Mouse (Mus musculus) CH12.LX (cell line): ENCODE measurements around the gene Hoxa9. TPM values are rescaled to one million over a fixed set of nuclear protein-coding genes. Genes with fewer than 3 reads are reported as not detected.

Source experiments
- DNase-seq: peaks from one replicate; pipeline ENCODE4 v3.0.0-alpha.2; 2013; ENCODE audit errors: extremely low read depth
- H3K27ac ChIP-seq: 2 replicates; pipeline ENCODE4 v1.5.1; 2012; ENCODE audit warnings: low read depth, mild to moderate bottlenecking, control low read depth, moderate library complexity; ENCODE audit not compliant: insufficient read depth
- H3K27me3 ChIP-seq: replicated peaks from 2 replicates; pipeline ENCODE3; 2012; ENCODE audit warnings: inconsistent platforms
- H3K36me3 ChIP-seq, 2 experiments: replicated peaks in 1 of 2; 2 replicates each; pipeline versions ENCODE3 to v1.6.1; 2012; ENCODE audit warnings: inconsistent platforms in 1 of 2, low read length in 1 of 2, mild to moderate bottlenecking in 1 of 2, mixed read lengths in 1 of 2, moderate library complexity in 1 of 2; ENCODE audit not compliant: control insufficient read depth in 1 of 2, insufficient read depth in 1 of 2
- H3K4me1 ChIP-seq, 2 experiments: 2 replicates each; pipeline ENCODE4 v1.6.1; 2012; ENCODE audit warnings: inconsistent platforms in 1 of 2, moderate library complexity in 1 of 2; ENCODE audit not compliant: insufficient read depth in 2 of 2, control insufficient read depth in 1 of 2
- H3K4me2 ChIP-seq: 2 replicates; pipeline ENCODE4 v1.6.1; 2012; ENCODE audit warnings: low read depth, mild to moderate bottlenecking, control low read depth; ENCODE audit not compliant: poor library complexity, insufficient read depth, severe bottlenecking
- H3K4me3 ChIP-seq, 3 experiments: fragments of 150-350 bp in 1 of 3; sonication (generic) in 1 of 3; replicated peaks in 1 of 3; 2 replicates each; pipeline versions ENCODE3 to v1.5.1; 2011 to 2012; ENCODE audit warnings: low read depth in 2 of 3, low read length in 2 of 3, mild to moderate bottlenecking in 2 of 3, moderate library complexity in 2 of 3, control low read depth in 1 of 3, improper control_type of control experiment in 1 of 3, inconsistent platforms in 1 of 3, mixed read lengths in 1 of 3; ENCODE audit not compliant: poor library complexity in 1 of 3
- H3K79me2 ChIP-seq: replicated peaks from 2 replicates; pipeline ENCODE4 v1.6.1; 2012; ENCODE audit warnings: mild to moderate bottlenecking, moderate library complexity; ENCODE audit not compliant: control insufficient read depth, poor library complexity, insufficient read depth, severe bottlenecking; ENCODE audit errors: extremely low read depth
- H3K9ac ChIP-seq: 2 replicates; pipeline ENCODE4 v1.6.1; 2012; ENCODE audit warnings: low read depth, mild to moderate bottlenecking, control low read depth, moderate library complexity; ENCODE audit not compliant: insufficient read depth
- H3K9me3 ChIP-seq: replicated peaks from 2 replicates; pipeline ENCODE3; 2012; ENCODE audit warnings: low read length, inconsistent platforms, mixed read lengths
- BHLHE40 ChIP-seq: IDR thresholded peaks from 2 replicates; pipeline ENCODE4 v1.6.1; 2011; ENCODE audit warnings: mild to moderate bottlenecking, low read depth, low read length, improper control_type of control experiment
- CHD1 ChIP-seq: IDR thresholded peaks from 2 replicates; pipeline ENCODE4 v1.6.1; 2012; ENCODE audit warnings: low read depth, low read length, improper control_type of control experiment, inconsistent platforms
- CHD2 ChIP-seq: IDR thresholded peaks from 2 replicates; pipeline ENCODE4 v1.6.1; 2011; ENCODE audit warnings: low read length, improper control_type of control experiment
- CTCF ChIP-seq, 2 experiments: IDR thresholded peaks in 1 of 2; conservative IDR thresholded peaks in 1 of 2; 2 replicates each; pipeline ENCODE4 v1.5.1; 2011 to 2012; ENCODE audit warnings: low read depth in 2 of 2, low read length in 2 of 2, improper control_type of control experiment in 1 of 2, inconsistent platforms in 1 of 2, mild to moderate bottlenecking in 1 of 2, moderate library complexity in 1 of 2
- E2F4 ChIP-seq: IDR thresholded peaks from 2 replicates; pipeline ENCODE4 v1.6.1; 2011; ENCODE audit warnings: low read depth, low read length, improper control_type of control experiment; ENCODE audit not compliant: insufficient replicate concordance
- EP300 ChIP-seq: IDR thresholded peaks from 2 replicates; pipeline ENCODE4 v1.6.1; 2011; ENCODE audit warnings: low read length, improper control_type of control experiment
- ETS1 ChIP-seq: conservative IDR thresholded peaks from 2 replicates; pipeline ENCODE4 v1.6.1; 2012; ENCODE audit warnings: low read depth, mild to moderate bottlenecking, inconsistent platforms, low read length, improper control_type of control experiment, moderate library complexity
- GABPA ChIP-seq: IDR thresholded peaks from 2 replicates; pipeline ENCODE4 v1.6.1; 2012; ENCODE audit warnings: low read depth, low read length, improper control_type of control experiment, inconsistent platforms; ENCODE audit not compliant: insufficient replicate concordance
- HCFC1 ChIP-seq: IDR thresholded peaks from 2 replicates; pipeline ENCODE4 v1.6.1; 2012; ENCODE audit warnings: low read depth, mild to moderate bottlenecking, inconsistent platforms, low read length, improper control_type of control experiment
- IRF4 ChIP-seq: IDR thresholded peaks from 2 replicates; pipeline ENCODE4 v1.6.1; 2014; ENCODE audit warnings: low read depth, mild to moderate bottlenecking, inconsistent platforms, low read length, improper control_type of control experiment
- KAT2A ChIP-seq: IDR thresholded peaks from 2 replicates; pipeline ENCODE4 v1.6.1; 2012; ENCODE audit warnings: low read length, improper control_type of control experiment, inconsistent platforms; ENCODE audit not compliant: insufficient replicate concordance
- MAX ChIP-seq: IDR thresholded peaks from 2 replicates; pipeline ENCODE4 v1.6.1; 2011; ENCODE audit warnings: low read length, improper control_type of control experiment
- MAZ ChIP-seq: IDR thresholded peaks from 2 replicates; pipeline ENCODE4 v1.6.1; 2012; ENCODE audit warnings: low read depth, mild to moderate bottlenecking, inconsistent platforms, low read length, improper control_type of control experiment, moderate library complexity
- MEF2A ChIP-seq: IDR thresholded peaks from 2 replicates; pipeline ENCODE4 v1.6.1; 2014; ENCODE audit warnings: low read depth, mild to moderate bottlenecking, inconsistent platforms, low read length, improper control_type of control experiment, borderline replicate concordance
- MXI1 ChIP-seq: IDR thresholded peaks from 2 replicates; pipeline ENCODE4 v1.6.1; 2011; ENCODE audit warnings: mild to moderate bottlenecking, low read depth, low read length, improper control_type of control experiment
- MYC ChIP-seq: IDR thresholded peaks from 2 replicates; pipeline ENCODE4 v1.6.1; 2011; ENCODE audit warnings: low read depth, mild to moderate bottlenecking, improper control_type of control experiment, low read length
- NELFE ChIP-seq: IDR thresholded peaks from 2 replicates; pipeline ENCODE4 v1.6.1; 2011; ENCODE audit warnings: low read depth, low read length, improper control_type of control experiment
- PAX5 ChIP-seq: IDR thresholded peaks from 2 replicates; pipeline ENCODE4 v1.6.1; 2012; ENCODE audit warnings: low read length, inconsistent platforms, mixed read lengths
- POLR2A ChIP-seq: IDR thresholded peaks from 2 replicates; pipeline ENCODE4 v1.6.1; 2011; ENCODE audit warnings: low read depth, mild to moderate bottlenecking, improper control_type of control experiment, low read length
- POLR2AphosphoS2 ChIP-seq: IDR thresholded peaks from 2 replicates; pipeline ENCODE4 v1.6.1; 2011; ENCODE audit warnings: low read depth, low read length, improper control_type of control experiment
- RAD21 ChIP-seq: IDR thresholded peaks from 2 replicates; pipeline ENCODE4 v1.6.1; 2011; ENCODE audit warnings: low read depth, mild to moderate bottlenecking, low read length, improper control_type of control experiment, moderate library complexity
- SIN3A ChIP-seq: IDR thresholded peaks from 2 replicates; pipeline ENCODE4 v1.6.1; 2012; ENCODE audit warnings: low read length, improper control_type of control experiment, inconsistent platforms
- TBP ChIP-seq: conservative IDR thresholded peaks from 2 replicates; pipeline ENCODE4 v1.6.1; 2011; ENCODE audit warnings: low read depth, low read length, improper control_type of control experiment
- TCF12 ChIP-seq: IDR thresholded peaks from 2 replicates; pipeline ENCODE4 v1.6.1; 2014; ENCODE audit warnings: low read depth, mild to moderate bottlenecking, inconsistent platforms, low read length, improper control_type of control experiment
- UBTF ChIP-seq: IDR thresholded peaks from 2 replicates; pipeline ENCODE4 v1.6.1; 2012; ENCODE audit warnings: low read depth, mild to moderate bottlenecking, inconsistent platforms, low read length, improper control_type of control experiment, moderate library complexity
- ZC3H11A ChIP-seq: IDR thresholded peaks from 2 replicates; pipeline ENCODE4 v1.6.1; 2012; ENCODE audit warnings: low read depth, mild to moderate bottlenecking, inconsistent platforms, low read length, improper control_type of control experiment
- ZKSCAN1 ChIP-seq: IDR thresholded peaks from 2 replicates; pipeline ENCODE4 v1.6.1; 2012; ENCODE audit warnings: low read depth, inconsistent platforms, low read length, improper control_type of control experiment, borderline replicate concordance
- ZMIZ1 ChIP-seq: IDR thresholded peaks from 2 replicates; pipeline ENCODE4 v1.6.1; 2012; ENCODE audit warnings: low read depth, mild to moderate bottlenecking, inconsistent platforms, low read length, improper control_type of control experiment
- ZNF384 ChIP-seq: IDR thresholded peaks from 2 replicates; pipeline ENCODE4 v1.6.1; 2012; ENCODE audit warnings: low read depth, low read length, improper control_type of control experiment, inconsistent platforms
- dilution Hi-C: fragments of 300-500 bp; cut with MboI; formaldehyde crosslinking; loops from 2 replicates; pipeline ENCODE4 v1.14.3; 2020; ENCODE audit warnings: low sequenced_read_pairs; ENCODE audit not compliant: extremely low pct_unique_long_range_greater_than_20kb, extremely low pct_ligation_motif_present
- in situ Hi-C: fragments of 300-500 bp; cut with MboI; formaldehyde crosslinking; loops from 3 replicates; pipeline ENCODE4 v1.14.3; 2019; ENCODE audit warnings: low sequenced_read_pairs, low pct_ligation_motif_present, low pct_unique_long_range_greater_than_20kb, mixed read lengths
- polyA plus RNA-seq: library from polyadenylated mRNA; unstranded; fragments of >175 nt; gene quantifications from 2 replicates; pipeline ENCODE4 v1.2.1, GENCODE M21; 2012; ENCODE audit warnings: low read depth; ENCODE audit not compliant: insufficient read length
- total RNA-seq, 2 experiments: library from RNA; depleted of rRNA; stranded (reverse); fragments of 300-350 nt in 1 of 2; fragments of >200 nt in 1 of 2; gene quantifications; 2 replicates each; pipeline ENCODE4 v1.2.3; 2012 to 2014

Gene Hoxa9
- total and polyA plus RNA-seq, 3 experiments = 0.30 to 0.47 (median 0.30) TPM

- dilution Hi-C loops = no loop called here
- H3K4me3 ChIP-seq = no peak overlapping the region
- no peak overlapping the region for H3K27ac ChIP-seq
- peaks cover 0 to 7% of the 10 kb centered on the region in 2 experiments; a peak in 2 of 4 replicates for H3K4me1 ChIP-seq
- no peaks in the 10 kb centered on the region for H3K9me3 ChIP-seq
- H3K79me2 ChIP-seq = no peaks in the 10 kb centered on the region
- TF ChIP-seq POLR2AphosphoS2 = no peak
- no peak for TF ChIP-seq MAZ
- TF ChIP-seq CHD2 = no peak
- TF ChIP-seq POLR2A = no peak
- TF ChIP-seq PAX5 = no peak
- no peak for TF ChIP-seq TBP
- no peak for TF ChIP-seq UBTF
- no peak for TF ChIP-seq CTCF (conservative IDR thresholded peaks at IDR 0.05 in 1 of 2, IDR thresholded peaks at IDR 0.05 in 1 of 2; ENCODE audit: low read depth in 2 of 2, low read length in 2 of 2)
- TF ChIP-seq MAX = no peak
- TF ChIP-seq SIN3A = no peak
- TF ChIP-seq EP300 = no peak
- no peak for TF ChIP-seq ZKSCAN1
- TF ChIP-seq ZNF384 = no peak
- TF ChIP-seq, all 38 proteins: peak for 0
- DNase-seq = no peak
- no peak overlapping the region for H3K9ac ChIP-seq
- in situ Hi-C loops = loop anchor here (10.0 to 25.0 kb wide), 2 partner anchors 569 to 646 kb away; no protein-coding TSS in a partner anchor
- H3K4me2 ChIP-seq = no peak overlapping the region
- H3K36me3 ChIP-seq = no peaks in the 10 kb centered on the region
- peaks cover 20% of the 10 kb centered on the region for H3K27me3 ChIP-seq
Observed at GRCm38 (mm10) chr6:52265913-52266665, 35.2 kb upstream of the Hoxa9 start.

GRCm38 (mm10) chr6:52265306-52265912 is 34.5 kb upstream of the Hoxa9 start:
- Histone ChIP-seq H3K79me2 (no peaks in the 10 kb centered on the region), H3K36me3 (no peaks in the 10 kb centered on the region), H3K9me3 (no peaks in the 10 kb centered on the region), H3K4me3 (no peak overlapping the region), H3K4me2 (no peak overlapping the region), H3K4me1 (peaks cover 0 to 4% of the 10 kb centered on the region in 2 experiments; a peak in 1 of 4 replicates), H3K27me3 (peaks cover 20% of the 10 kb centered on the region), H3K9ac (no peak overlapping the region), H3K27ac (no peak overlapping the region)
- dilution Hi-C loops (no loop called here), in situ Hi-C loops (loop anchor here (10.0 to 25.0 kb wide), 2 partner anchors 569 to 647 kb away; no protein-coding TSS in a partner anchor)
- no peak for DNase-seq
- TF ChIP-seq MYC = no peak
- no peak for TF ChIP-seq BHLHE40
- no peak for TF ChIP-seq CHD1
- TF ChIP-seq GABPA = no peak
- TF ChIP-seq ZMIZ1 = no peak
- no peak for TF ChIP-seq MEF2A
- TF ChIP-seq ZC3H11A = no peak
- TF ChIP-seq MAZ = no peak
- no peak for TF ChIP-seq RAD21
- no peak for TF ChIP-seq IRF4
- no peak for TF ChIP-seq CTCF (conservative IDR thresholded peaks at IDR 0.05 in 1 of 2, IDR thresholded peaks at IDR 0.05 in 1 of 2; ENCODE audit: low read depth in 2 of 2, low read length in 2 of 2)
- no peak for TF ChIP-seq E2F4
- no peak for TF ChIP-seq MXI1
- no peak for TF ChIP-seq KAT2A
- TF ChIP-seq ETS1 = no peak
- TF ChIP-seq HCFC1 = no peak
- no peak for TF ChIP-seq SIN3A
- no peak for TF ChIP-seq NELFE
- no peak for TF ChIP-seq TCF12
- TF ChIP-seq MAX = no peak
